Mouse (Mus musculus): ENCODE data around the gene Tpt1.

DNA sequence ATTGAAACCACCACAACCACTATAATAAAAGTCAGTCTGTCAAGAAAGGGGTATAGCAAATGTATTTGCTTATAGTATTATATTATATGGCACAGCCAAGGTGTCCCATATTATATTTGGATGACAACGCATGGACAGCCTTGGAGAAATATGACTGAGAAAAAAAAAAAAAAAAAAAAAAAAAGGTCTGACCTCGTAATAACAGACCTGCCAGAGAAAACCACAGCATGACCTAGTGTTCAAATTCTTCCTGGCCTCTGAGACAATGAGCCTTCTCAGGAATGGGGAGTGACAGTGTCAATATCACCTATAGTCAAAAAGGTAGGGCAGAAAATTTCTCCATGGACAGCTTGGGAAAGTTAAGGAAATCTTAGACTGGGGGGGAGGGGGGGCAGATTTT is 25.6 kb upstream of the Tpt1 start:
- no peak for TF ChIP-seq CTCF (IDR thresholded peaks at IDR 0.05; ENCODE audit: low read depth, low read length)
- no peak for TF ChIP-seq POLR2A (IDR thresholded peaks at IDR 0.05; ENCODE audit: borderline replicate concordance, low read depth, low read length)

All from bone marrow macrophage, adult 2 months (primary cell).